Mouse (Mus musculus): ENCODE results near the gene Cenpx. TPM values are rescaled to one million over a fixed set of nuclear protein-coding genes. Genes with fewer than 3 reads are reported as not detected.
"Not testable (repeated sequence)": the region's sequence is repeated elsewhere in the genome, so short reads cannot be mapped to it uniquely, and the experiment has no call there.

Cenpx gene
- polyA plus RNA-seq (2014; fragmentation: Nextera tagmentation; extraction: Ambion mirVana) = 95.7 and 106 TPM in 2 replicates

GRCm38 (mm10) chr11:120713580-120714518 is at the start of gene Cenpx, which contains the start of gene Lrrc45:
TSS of gene Cenpx (minus strand) at chr11:120713738.
TSS of gene Lrrc45 (plus strand) at chr11:120713925.
- H3K4me2 ChIP-seq (replicated peaks) = peak within 1 kb of the TSS; percentile 99
- no peaks in the 10 kb centered on the region for H3K9me3 ChIP-seq (ENCODE audit: control insufficient read depth, low read length)
- no peaks in the 10 kb centered on the region for H3K27me3 ChIP-seq (ENCODE audit: control insufficient read depth, insufficient read depth, low read length)
- WGBS = 3% methylated on average over 53 of the region's 53 CpGs
- H3K27ac ChIP-seq = peak within 1 kb of the TSS; percentile 72
- peak within 1 kb of the TSS; percentile 59 for H3K4me3 ChIP-seq (replicated peaks; ENCODE audit: low read length)
- H3K36me3 ChIP-seq (replicated peaks; ENCODE audit: control insufficient read depth, insufficient read depth) = peaks cover 45% of the 10 kb centered on the region
- DNase-seq (ENCODE audit: low spot score) = peak; percentile 97
- peak; percentile 97 for ATAC-seq (ENCODE audit: low FRiP score)
- peak within 1 kb of the TSS; percentile 74 for H3K9ac ChIP-seq
- peaks cover 17% of the 10 kb centered on the region for H3K4me1 ChIP-seq (replicated peaks; ENCODE audit: control insufficient read depth, insufficient read depth, low read length)

GRCm38 (mm10) chr11:120762672-120763041 is 49.1 kb upstream of the Cenpx start, which contains the start of gene Hmga1b:
TSS of gene Hmga1b (plus strand) at chr11:120762794.
- ATAC-seq (ENCODE audit: low FRiP score); H3K4me1 ChIP-seq (replicated peaks; ENCODE audit: control insufficient read depth, insufficient read depth, low read length); H3K4me2 ChIP-seq (replicated peaks); DNase-seq (ENCODE audit: low spot score); H3K27me3 ChIP-seq (ENCODE audit: control insufficient read depth, insufficient read depth, low read length); H3K4me3 ChIP-seq (replicated peaks; ENCODE audit: low read length); H3K27ac ChIP-seq; H3K9me3 ChIP-seq (ENCODE audit: control insufficient read depth, low read length); H3K9ac ChIP-seq; H3K36me3 ChIP-seq (replicated peaks; ENCODE audit: control insufficient read depth, insufficient read depth): not testable (repeated sequence)
- WGBS = 20% methylated on average over 14 of the region's 14 CpGs

- no peaks in the 10 kb centered on the region for H3K4me1 ChIP-seq (replicated peaks; ENCODE audit: control insufficient read depth, insufficient read depth, low read length)
- H3K4me2 ChIP-seq (replicated peaks) = no peak overlapping the region
- no peak for ATAC-seq (ENCODE audit: low FRiP score)
- no peak overlapping the region for H3K4me3 ChIP-seq (replicated peaks; ENCODE audit: low read length)
- 0 out of 2 replicates have a peak, but pooled peaks cover 7% of the 10 kb centered on the region for H3K9me3 ChIP-seq (ENCODE audit: control insufficient read depth, low read length)
- H3K9ac ChIP-seq = no peak overlapping the region
- DNase-seq (ENCODE audit: low spot score) = no peak
- H3K27me3 ChIP-seq (ENCODE audit: control insufficient read depth, insufficient read depth, low read length) = no peaks in the 10 kb centered on the region
- 71% methylated on average over 14 of the region's 14 CpGs for WGBS
- no peak overlapping the region for H3K27ac ChIP-seq
- H3K36me3 ChIP-seq (replicated peaks; ENCODE audit: control insufficient read depth, insufficient read depth) = no peaks in the 10 kb centered on the region
These were observed 48.5 kb upstream of the Cenpx start for GRCm38 (mm10) chr11:120761811-120762671.

GRCm38 (mm10) chr11:120760236-120760635 is 46.7 kb upstream of the Cenpx start:
- 90% methylated on average over 9 of the region's 9 CpGs for WGBS
- Histone ChIP-seq H3K9ac (no peak overlapping the region), H3K27ac (no peak overlapping the region), H3K9me3 (ENCODE audit: control insufficient read depth, low read length) (0 out of 2 replicates have a peak, but pooled peaks cover 7% of the 10 kb centered on the region), H3K36me3 (replicated peaks; ENCODE audit: control insufficient read depth, insufficient read depth) (no peaks in the 10 kb centered on the region), H3K4me1 (replicated peaks; ENCODE audit: control insufficient read depth, insufficient read depth, low read length) (no peaks in the 10 kb centered on the region), H3K4me3 (replicated peaks; ENCODE audit: low read length) (no peak overlapping the region), H3K27me3 (ENCODE audit: control insufficient read depth, insufficient read depth, low read length) (no peaks in the 10 kb centered on the region), H3K4me2 (replicated peaks) (no peak overlapping the region)
- DNase-seq (ENCODE audit: low spot score) = no peak
- no peak for ATAC-seq (ENCODE audit: low FRiP score)

GRCm38 (mm10) chr11:120751606-120752005 is 38.1 kb upstream of the Cenpx start:
- 79% methylated on average over 4 of the region's 4 CpGs for WGBS
- DNase-seq (ENCODE audit: low spot score) (no peak), ATAC-seq (ENCODE audit: low FRiP score) (no peak)
- H3K9me3 ChIP-seq (ENCODE audit: control insufficient read depth, low read length) = no peaks in the 10 kb centered on the region
- no peaks in the 10 kb centered on the region for H3K4me1 ChIP-seq (replicated peaks; ENCODE audit: control insufficient read depth, insufficient read depth, low read length)
- H3K9ac ChIP-seq = no peak overlapping the region
- no peaks in the 10 kb centered on the region for H3K27me3 ChIP-seq (ENCODE audit: control insufficient read depth, insufficient read depth, low read length)
- H3K4me3 ChIP-seq (replicated peaks; ENCODE audit: low read length) = no peak overlapping the region
- no peak overlapping the region for H3K27ac ChIP-seq
- H3K36me3 ChIP-seq (replicated peaks; ENCODE audit: control insufficient read depth, insufficient read depth) = no peaks in the 10 kb centered on the region
- no peak overlapping the region for H3K4me2 ChIP-seq (replicated peaks)

GRCm38 (mm10) chr11:120749430-120749829 is 35.9 kb upstream of the Cenpx start:
- no peaks in the 10 kb centered on the region for H3K36me3 ChIP-seq (replicated peaks; ENCODE audit: control insufficient read depth, insufficient read depth)
- H3K4me1 ChIP-seq (replicated peaks; ENCODE audit: control insufficient read depth, insufficient read depth, low read length) = no peaks in the 10 kb centered on the region
- no peak overlapping the region for H3K9ac ChIP-seq
- H3K4me3 ChIP-seq (replicated peaks; ENCODE audit: low read length) = no peak overlapping the region
- H3K27me3 ChIP-seq (ENCODE audit: control insufficient read depth, insufficient read depth, low read length) = no peaks in the 10 kb centered on the region
- no peak overlapping the region for H3K4me2 ChIP-seq (replicated peaks)
- ATAC-seq (ENCODE audit: low FRiP score) (no peak), DNase-seq (ENCODE audit: low spot score) (no peak)
- no peaks in the 10 kb centered on the region for H3K9me3 ChIP-seq (ENCODE audit: control insufficient read depth, low read length)
- H3K27ac ChIP-seq = no peak overlapping the region
- WGBS = 62% methylated on average over 8 of the region's 8 CpGs

GRCm38 (mm10) chr11:120747974-120748373 is 34.4 kb upstream of the Cenpx start:
- ATAC-seq (ENCODE audit: low FRiP score) = no peak
- Histone ChIP-seq H3K9ac (no peak overlapping the region), H3K9me3 (ENCODE audit: control insufficient read depth, low read length) (no peaks in the 10 kb centered on the region), H3K27me3 (ENCODE audit: control insufficient read depth, insufficient read depth, low read length) (no peaks in the 10 kb centered on the region), H3K4me2 (replicated peaks) (no peak overlapping the region), H3K36me3 (replicated peaks; ENCODE audit: control insufficient read depth, insufficient read depth) (no peaks in the 10 kb centered on the region), H3K4me3 (replicated peaks; ENCODE audit: low read length) (no peak overlapping the region), H3K27ac (no peak overlapping the region), H3K4me1 (replicated peaks; ENCODE audit: control insufficient read depth, insufficient read depth, low read length) (no peaks in the 10 kb centered on the region)
- no peak for DNase-seq (ENCODE audit: low spot score)
- 87% methylated on average over 4 of the region's 4 CpGs for WGBS

- ATAC-seq (ENCODE audit: low FRiP score) = no peak
- DNase-seq (ENCODE audit: low spot score) = no peak
- WGBS = 83% methylated on average over 7 of the region's 7 CpGs
These were observed 30.7 kb upstream of the Cenpx start for GRCm38 (mm10) chr11:120744121-120744701.

GRCm38 (mm10) chr11:120740981-120741380 is 27.4 kb upstream of the Cenpx start:
- Histone ChIP-seq H3K36me3 (replicated peaks; ENCODE audit: control insufficient read depth, insufficient read depth) (no peaks in the 10 kb centered on the region), H3K27me3 (ENCODE audit: control insufficient read depth, insufficient read depth, low read length) (no peaks in the 10 kb centered on the region), H3K4me3 (replicated peaks; ENCODE audit: low read length) (no peak overlapping the region), H3K4me1 (replicated peaks; ENCODE audit: control insufficient read depth, insufficient read depth, low read length) (no peaks in the 10 kb centered on the region), H3K4me2 (replicated peaks) (no peak overlapping the region), H3K27ac (no peak overlapping the region), H3K9ac (no peak overlapping the region), H3K9me3 (ENCODE audit: control insufficient read depth, low read length) (no peaks in the 10 kb centered on the region)
- 91% methylated on average over 5 of the region's 5 CpGs for WGBS
- DNase-seq (ENCODE audit: low spot score) (no peak), ATAC-seq (ENCODE audit: low FRiP score) (no peak)

More at GRCm38 (mm10) chr11:120744121-120744701, 30.7 kb upstream of the Cenpx start:
- Histone ChIP-seq H3K4me1 (replicated peaks; ENCODE audit: control insufficient read depth, insufficient read depth, low read length) (no peaks in the 10 kb centered on the region), H3K27me3 (ENCODE audit: control insufficient read depth, insufficient read depth, low read length) (no peaks in the 10 kb centered on the region), H3K9ac (no peak overlapping the region), H3K4me3 (replicated peaks; ENCODE audit: low read length) (no peak overlapping the region), H3K27ac (no peak overlapping the region), H3K9me3 (ENCODE audit: control insufficient read depth, low read length) (no peaks in the 10 kb centered on the region), H3K4me2 (replicated peaks) (no peak overlapping the region), H3K36me3 (replicated peaks; ENCODE audit: control insufficient read depth, insufficient read depth) (no peaks in the 10 kb centered on the region)

All from hindbrain, embryonic 14.5 days (tissue).